Mouse (Mus musculus): ENCODE results near the gene Rgs6. TPM values are rescaled to one million over a fixed set of nuclear protein-coding genes. Genes with fewer than 3 reads are reported as not detected.

The Rgs6 gene
- polyA plus RNA-seq, 1 experiment = 3.8 TPM

DNA sequence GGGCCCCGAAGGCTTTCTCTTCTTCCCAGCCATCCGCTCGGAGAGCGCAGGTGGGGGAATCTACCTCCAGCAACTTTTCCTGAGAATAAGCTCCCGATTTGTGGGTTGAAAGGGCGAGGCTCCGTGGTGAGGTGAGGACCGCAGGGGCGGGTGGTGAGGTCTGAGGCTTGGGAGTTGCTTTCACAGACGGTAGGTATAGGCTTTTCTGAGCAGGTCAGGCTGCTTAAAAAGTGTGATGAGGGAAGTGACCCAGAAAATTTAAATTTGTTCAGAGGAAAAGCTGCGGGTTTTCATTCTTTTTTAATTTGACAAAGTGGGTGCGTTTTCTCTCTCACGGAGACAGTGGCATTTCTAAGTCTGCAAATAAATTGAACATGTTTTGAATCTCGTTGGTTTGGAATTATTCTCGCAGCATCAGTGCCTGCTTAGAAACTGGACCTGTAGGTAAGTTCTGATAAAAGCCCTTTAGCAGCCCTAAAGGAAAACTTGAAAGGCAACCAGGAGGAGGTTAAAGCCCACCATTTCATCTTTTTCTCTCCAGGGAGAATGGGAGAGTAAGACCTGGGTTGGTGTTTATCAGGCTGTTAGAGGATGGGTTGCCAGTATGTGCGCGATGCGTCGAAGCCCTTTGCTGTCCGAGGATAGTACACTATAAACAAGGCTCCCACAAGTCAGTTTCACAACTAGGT lies 29.7 kb downstream of the Rgs6 start:
- WGBS = 21% methylated on average over 20 of the region's 20 CpGs
- Histone ChIP-seq H3K4me1 (ENCODE audit: control insufficient read depth, insufficient read depth, low read length) (peaks cover 6% of the 10 kb centered on the region), H3K4me3 (replicated peaks; ENCODE audit: extremely low read depth, low read depth, low read length) (peak overlapping the region; percentile 73)
- TF ChIP-seq CTCF (IDR thresholded peaks at IDR 0.05; ENCODE audit: insufficient read depth, low read length) = no peak
- no peak for TF ChIP-seq POLR2A (IDR thresholded peaks at IDR 0.05; ENCODE audit: borderline replicate concordance, extremely low read depth, low read depth, low read length)
- DNase-seq = no peak

DNA sequence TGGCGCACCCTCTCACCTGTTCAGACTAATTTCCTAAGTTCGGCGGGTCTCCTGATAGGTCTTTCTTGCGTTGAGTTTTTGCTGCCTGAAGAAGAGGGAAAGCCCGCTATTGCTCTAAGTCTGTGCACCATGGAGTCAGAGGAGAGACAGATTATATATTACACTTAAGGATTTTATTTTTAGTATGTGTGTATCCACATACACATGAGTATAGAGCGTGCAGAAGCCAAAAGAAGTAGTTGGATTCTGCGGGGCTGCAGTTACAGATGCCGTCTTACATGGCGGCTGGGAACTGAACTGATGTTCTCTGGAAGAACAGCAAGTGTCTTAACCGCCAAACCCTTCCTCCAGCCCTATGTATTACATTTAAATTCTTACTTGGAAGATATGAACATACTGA lies 52.3 kb downstream of the Rgs6 start:
- WGBS = 92% methylated on average over 10 of the region's 10 CpGs

DNA sequence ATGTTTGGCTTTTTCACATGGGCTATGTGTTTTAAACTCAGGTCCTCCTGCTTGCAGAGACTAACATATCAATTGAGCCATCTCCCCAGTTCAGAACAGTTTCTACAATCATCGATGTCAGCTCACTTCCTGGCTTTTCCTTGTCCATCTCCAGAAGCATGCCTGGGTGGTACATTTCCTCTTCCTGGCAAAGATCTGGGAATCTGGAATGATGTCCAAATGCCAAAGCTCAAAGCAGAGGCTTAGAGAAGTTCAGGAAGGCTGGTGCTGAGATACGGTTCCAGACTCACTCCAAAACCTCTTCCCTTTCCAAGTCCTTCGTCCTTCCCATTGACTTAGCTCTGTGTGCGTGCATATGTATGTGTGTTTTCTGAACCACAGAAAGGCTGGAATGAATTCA lies 59.8 kb downstream of the Rgs6 start:
- Histone ChIP-seq H3K4me3 (replicated peaks; ENCODE audit: extremely low read depth, low read depth, low read length) (no peak overlapping the region), H3K4me1 (ENCODE audit: control insufficient read depth, insufficient read depth, low read length) (peaks cover 7% of the 10 kb centered on the region)
- WGBS = 59% methylated on average over 4 of the region's 4 CpGs
- no peak for DNase-seq
- TF ChIP-seq CTCF (IDR thresholded peaks at IDR 0.05; ENCODE audit: insufficient read depth, low read length) (no peak), POLR2A (IDR thresholded peaks at IDR 0.05; ENCODE audit: borderline replicate concordance, extremely low read depth, low read depth, low read length) (no peak)

More for the DNA sequence above, 52.3 kb downstream of the Rgs6 start:
- no peaks in the 10 kb centered on the region for H3K4me1 ChIP-seq (ENCODE audit: control insufficient read depth, insufficient read depth, low read length)
- no peak overlapping the region for H3K4me3 ChIP-seq (replicated peaks; ENCODE audit: extremely low read depth, low read depth, low read length)
- TF ChIP-seq CTCF (IDR thresholded peaks at IDR 0.05; ENCODE audit: insufficient read depth, low read length) = no peak
- no peak for TF ChIP-seq POLR2A (IDR thresholded peaks at IDR 0.05; ENCODE audit: borderline replicate concordance, extremely low read depth, low read depth, low read length)
- no peak for DNase-seq

GRCm38 (mm10) chr12:82649991-82650390 lies 61.9 kb downstream of the Rgs6 start:
- Histone ChIP-seq H3K4me3 (replicated peaks; ENCODE audit: extremely low read depth, low read depth, low read length) (no peak overlapping the region), H3K4me1 (ENCODE audit: control insufficient read depth, insufficient read depth, low read length) (peaks cover 7% of the 10 kb centered on the region)
- TF ChIP-seq CTCF (IDR thresholded peaks at IDR 0.05; ENCODE audit: insufficient read depth, low read length) = no peak
- TF ChIP-seq POLR2A (IDR thresholded peaks at IDR 0.05; ENCODE audit: borderline replicate concordance, extremely low read depth, low read depth, low read length) = no peak
- no peak for DNase-seq
- 54% methylated on average over 5 of the region's 5 CpGs for WGBS

DNA sequence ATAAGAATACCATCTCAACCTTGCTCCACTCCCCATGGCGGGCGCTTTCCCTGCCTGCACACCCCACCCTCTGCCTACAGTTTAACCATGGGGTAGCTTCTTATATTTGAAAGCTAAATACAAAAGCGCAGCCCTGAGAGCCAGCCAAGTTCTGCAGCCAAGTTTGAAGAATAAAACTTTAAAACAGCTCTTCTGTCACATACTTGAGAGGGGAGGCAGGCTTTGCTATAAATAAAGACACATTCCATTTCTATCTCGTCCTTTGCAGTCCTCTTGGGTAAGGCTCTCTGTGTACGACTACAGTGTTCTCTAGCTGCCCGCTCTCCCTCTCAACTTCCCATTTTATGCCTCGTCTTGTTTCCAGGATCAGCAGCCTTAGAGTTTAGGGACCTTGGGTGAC lies 76.5 kb downstream of the Rgs6 start:
- no peak for TF ChIP-seq CTCF (IDR thresholded peaks at IDR 0.05; ENCODE audit: insufficient read depth, low read length)
- no peak for TF ChIP-seq POLR2A (IDR thresholded peaks at IDR 0.05; ENCODE audit: borderline replicate concordance, extremely low read depth, low read depth, low read length)
- DNase-seq = no peak
- H3K4me3 ChIP-seq (replicated peaks; ENCODE audit: extremely low read depth, low read depth, low read length) = no peak overlapping the region
- H3K4me1 ChIP-seq (ENCODE audit: control insufficient read depth, insufficient read depth, low read length) = no peaks in the 10 kb centered on the region
- WGBS = 34% methylated on average over 7 of the region's 7 CpGs

GRCm38 (mm10) chr12:82667441-82667840 lies 79.3 kb downstream of the Rgs6 start:
- Histone ChIP-seq H3K4me1 (ENCODE audit: control insufficient read depth, insufficient read depth, low read length) (no peaks in the 10 kb centered on the region), H3K4me3 (replicated peaks; ENCODE audit: extremely low read depth, low read depth, low read length) (no peak overlapping the region)
- no peak for DNase-seq
- 52% methylated on average over 3 of the region's 3 CpGs for WGBS
- TF ChIP-seq POLR2A (IDR thresholded peaks at IDR 0.05; ENCODE audit: borderline replicate concordance, extremely low read depth, low read depth, low read length) (no peak), CTCF (IDR thresholded peaks at IDR 0.05; ENCODE audit: insufficient read depth, low read length) (no peak)

- TF ChIP-seq CTCF (IDR thresholded peaks at IDR 0.05; ENCODE audit: insufficient read depth, low read length) (no peak), POLR2A (IDR thresholded peaks at IDR 0.05; ENCODE audit: borderline replicate concordance, extremely low read depth, low read depth, low read length) (no peak)
- 48% methylated on average over 4 of the region's 4 CpGs for WGBS
- DNase-seq = no peak
- Histone ChIP-seq H3K4me1 (ENCODE audit: control insufficient read depth, insufficient read depth, low read length) (no peaks in the 10 kb centered on the region), H3K4me3 (replicated peaks; ENCODE audit: extremely low read depth, low read depth, low read length) (no peak overlapping the region)
Observed at GRCm38 (mm10) chr12:82670201-82670737, 82.2 kb downstream of the Rgs6 start.

DNA sequence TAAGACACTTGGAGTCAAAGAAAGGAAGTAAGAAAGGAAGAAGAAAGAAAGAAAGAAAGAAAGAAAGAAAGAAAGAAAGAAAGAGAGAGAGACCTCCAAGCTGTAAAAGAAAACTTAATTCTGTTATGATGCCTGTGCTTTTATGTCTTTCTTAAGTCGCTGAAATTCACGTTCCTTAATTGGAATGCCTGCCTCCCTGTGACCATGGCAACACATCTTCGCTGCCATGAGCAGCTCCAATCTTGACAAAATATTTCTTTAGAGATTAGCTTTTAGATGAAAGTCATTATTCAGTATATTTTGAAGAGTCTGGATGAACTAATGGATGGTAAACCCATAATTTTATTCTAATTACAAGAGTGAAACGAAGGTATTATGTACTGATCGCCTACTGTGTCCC lies 83.5 kb downstream of the Rgs6 start:
- Histone ChIP-seq H3K4me1 (ENCODE audit: control insufficient read depth, insufficient read depth, low read length) (no peaks in the 10 kb centered on the region), H3K4me3 (replicated peaks; ENCODE audit: extremely low read depth, low read depth, low read length) (no peak overlapping the region)
- TF ChIP-seq POLR2A (IDR thresholded peaks at IDR 0.05; ENCODE audit: borderline replicate concordance, extremely low read depth, low read depth, low read length) = no peak
- TF ChIP-seq CTCF (IDR thresholded peaks at IDR 0.05; ENCODE audit: insufficient read depth, low read length) = no peak
- 87% methylated on average over 5 of the region's 5 CpGs for WGBS
- DNase-seq = no peak

DNA sequence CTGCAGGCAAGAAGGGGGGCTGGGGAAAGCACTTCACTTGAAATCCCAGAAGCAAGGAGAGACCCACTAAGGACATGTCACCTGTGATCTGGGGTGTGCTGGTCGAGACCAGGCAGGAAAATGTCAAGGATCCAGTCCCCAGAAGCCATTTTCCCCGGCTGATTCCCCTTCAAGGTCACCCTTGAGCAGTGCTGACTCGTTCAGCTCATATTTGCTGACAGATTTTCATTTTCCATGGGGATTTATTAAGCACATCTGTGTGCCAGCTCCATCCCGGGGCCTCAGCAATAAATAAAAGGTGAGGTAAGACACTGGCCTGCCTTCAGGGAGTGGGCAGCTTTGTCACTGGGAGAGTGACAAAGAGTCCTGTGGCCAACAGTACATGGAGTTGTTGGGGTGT lies 87.0 kb downstream of the Rgs6 start:
- 65% methylated on average over 4 of the region's 4 CpGs for WGBS
- Histone ChIP-seq H3K4me3 (replicated peaks; ENCODE audit: extremely low read depth, low read depth, low read length) (no peak overlapping the region), H3K4me1 (ENCODE audit: control insufficient read depth, insufficient read depth, low read length) (no peaks in the 10 kb centered on the region)
- no peak for DNase-seq
- TF ChIP-seq CTCF (IDR thresholded peaks at IDR 0.05; ENCODE audit: insufficient read depth, low read length) = no peak
- TF ChIP-seq POLR2A (IDR thresholded peaks at IDR 0.05; ENCODE audit: borderline replicate concordance, extremely low read depth, low read depth, low read length) = no peak

DNA sequence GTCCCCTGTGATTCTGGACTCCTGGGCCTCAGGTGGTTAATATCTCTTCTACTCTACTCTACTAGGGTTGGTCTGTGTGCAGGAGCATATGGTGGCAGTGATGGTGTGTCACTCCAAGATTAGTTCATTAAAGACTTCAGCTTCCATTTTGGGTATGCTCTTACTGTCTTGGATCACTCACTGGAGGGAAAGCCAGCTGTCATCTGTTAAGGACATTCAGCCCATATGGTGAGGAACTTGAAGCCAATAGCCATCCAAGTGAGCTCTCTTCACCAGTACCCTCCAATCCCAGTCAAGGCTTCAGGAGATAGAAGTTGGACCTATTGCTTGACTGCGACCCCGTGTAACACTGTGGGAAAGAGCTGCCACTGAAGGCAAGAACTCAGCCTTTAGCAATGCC lies 98.9 kb downstream of the Rgs6 start:
- WGBS = 92% methylated on average over 2 of the region's 2 CpGs
- DNase-seq = no peak
- Histone ChIP-seq H3K4me1 (ENCODE audit: control insufficient read depth, insufficient read depth, low read length) (no peaks in the 10 kb centered on the region), H3K4me3 (replicated peaks; ENCODE audit: extremely low read depth, low read depth, low read length) (no peak overlapping the region)
- TF ChIP-seq CTCF (IDR thresholded peaks at IDR 0.05; ENCODE audit: insufficient read depth, low read length) = no peak
- no peak for TF ChIP-seq POLR2A (IDR thresholded peaks at IDR 0.05; ENCODE audit: borderline replicate concordance, extremely low read depth, low read depth, low read length)
